Mouse (Mus musculus): ENCODE data around the gene Hoxa7. TPM values are rescaled to one million over a fixed set of nuclear protein-coding genes. Genes with fewer than 3 reads are reported as not detected.

Gene Hoxa7
- polyA plus RNA-seq, 1 experiment from 2014 or later = 102 TPM

GRCm38 (mm10) chr6:52243681-52244121, 22.0 kb upstream of the Hoxa7 start:
- Histone ChIP-seq H3K4me2 (replicated peaks) (peak overlapping the region; percentile 58), H3K4me1 (peaks cover 9% of the 10 kb centered on the region; the same call in 1 of the 2 replicates), H3K9me3 (no peaks in the 10 kb centered on the region), H3K9ac (peak overlapping the region; percentile 64), H3K4me3 (peak overlapping the region; percentile 39), H3K27me3 (replicated peaks) (peaks cover 83% of the 10 kb centered on the region), H3K27ac (0 out of 2 replicates have a peak overlapping the region, but pooled peaks have one; percentile 10), H3K36me3 (no peaks in the 10 kb centered on the region)
- WGBS = under 1% methylated on average over 12 of the region's 12 CpGs
- no peak for ATAC-seq (ENCODE audit: low FRiP score, low read depth)

- peak overlapping the region; percentile 39; the same call in 1 of the 2 replicates for H3K4me3 ChIP-seq
- no peak overlapping the region for H3K27ac ChIP-seq
- 0 out of 2 replicates have a peak, but pooled peaks cover 9% of the 10 kb centered on the region for H3K4me1 ChIP-seq
- WGBS = 6% methylated on average over 4 of the region's 4 CpGs
- peak overlapping the region; percentile 64 for H3K9ac ChIP-seq
- H3K4me2 ChIP-seq (replicated peaks) = peak overlapping the region; percentile 58
- H3K9me3 ChIP-seq = no peaks in the 10 kb centered on the region
- no peaks in the 10 kb centered on the region for H3K36me3 ChIP-seq
- ATAC-seq (ENCODE audit: low FRiP score, low read depth) = no peak
- H3K27me3 ChIP-seq (replicated peaks) = peaks cover 75% of the 10 kb centered on the region
These were observed 21.2 kb upstream of the Hoxa7 start for GRCm38 (mm10) chr6:52242801-52243332.

GRCm38 (mm10) chr6:52241001-52241621, 19.5 kb upstream of the Hoxa7 start:
- Histone ChIP-seq H3K4me3 (peak overlapping the region; percentile 46; the same call in 1 of the 2 replicates), H3K27me3 (replicated peaks) (peaks cover 79% of the 10 kb centered on the region), H3K36me3 (no peaks in the 10 kb centered on the region), H3K9ac (peak overlapping the region; percentile 86), H3K9me3 (no peaks in the 10 kb centered on the region), H3K27ac (peak overlapping the region; percentile 29; the same call in 1 of the 2 replicates), H3K4me1 (0 out of 2 replicates have a peak, but pooled peaks cover 14% of the 10 kb centered on the region), H3K4me2 (replicated peaks) (peak overlapping the region; percentile 74)
- ATAC-seq (ENCODE audit: low FRiP score, low read depth) = peak; percentile 14; the same call in 1 of the 2 replicates
- WGBS = 3% methylated on average over 9 of the region's 9 CpGs

- H3K4me2 ChIP-seq (replicated peaks) = peak within 1 kb of the TSS; percentile 74
- H3K9me3 ChIP-seq = no peaks in the 10 kb centered on the region
- H3K9ac ChIP-seq = peak within 1 kb of the TSS; percentile 86
- H3K4me3 ChIP-seq = peak within 1 kb of the TSS; percentile 46
- ATAC-seq (ENCODE audit: low FRiP score, low read depth) = peak; percentile 67
- H3K4me1 ChIP-seq = 0 out of 2 replicates have a peak, but pooled peaks cover 15% of the 10 kb centered on the region
- H3K27me3 ChIP-seq (replicated peaks) = peaks cover 77% of the 10 kb centered on the region
- WGBS = 1% methylated on average over 35 of the region's 35 CpGs
- peak within 1 kb of the TSS; percentile 79 for H3K27ac ChIP-seq
- no peaks in the 10 kb centered on the region for H3K36me3 ChIP-seq
These were observed 18.8 kb upstream of the Hoxa7 start, which contains the start of gene Hoxa10 for GRCm38 (mm10) chr6:52240389-52241000. TSS of gene Hoxa10 (minus strand) at chr6:52240854.

GRCm38 (mm10) chr6:52239625-52240388, 18.2 kb upstream of the Hoxa7 start:
- Histone ChIP-seq H3K27ac (peak overlapping the region; percentile 79), H3K36me3 (no peaks in the 10 kb centered on the region), H3K9me3 (no peaks in the 10 kb centered on the region), H3K9ac (peak overlapping the region; percentile 86), H3K27me3 (replicated peaks) (peaks cover 77% of the 10 kb centered on the region), H3K4me3 (peak overlapping the region; percentile 46), H3K4me2 (replicated peaks) (peak overlapping the region; percentile 74), H3K4me1 (0 out of 2 replicates have a peak, but pooled peaks cover 15% of the 10 kb centered on the region)
- no peak for ATAC-seq (ENCODE audit: low FRiP score, low read depth)
- under 1% methylated on average over 30 of the region's 30 CpGs for WGBS

- H3K4me1 ChIP-seq = 0 out of 2 replicates have a peak, but pooled peaks cover 15% of the 10 kb centered on the region
- H3K27me3 ChIP-seq (replicated peaks) = peaks cover 77% of the 10 kb centered on the region
- H3K4me2 ChIP-seq (replicated peaks) = peak overlapping the region; percentile 74
- peak overlapping the region; percentile 98 for H3K9ac ChIP-seq
- H3K4me3 ChIP-seq = peak overlapping the region; percentile 78
- no peak overlapping the region for H3K27ac ChIP-seq
- under 1% methylated on average over 7 of the region's 7 CpGs for WGBS
- ATAC-seq (ENCODE audit: low FRiP score, low read depth) = no peak
- H3K9me3 ChIP-seq = no peaks in the 10 kb centered on the region
- no peaks in the 10 kb centered on the region for H3K36me3 ChIP-seq
These were observed 17.3 kb upstream of the Hoxa7 start for GRCm38 (mm10) chr6:52238976-52239375.

- H3K4me3 ChIP-seq = peak overlapping the region; percentile 78
- no peak for ATAC-seq (ENCODE audit: low FRiP score, low read depth)
- H3K36me3 ChIP-seq = no peaks in the 10 kb centered on the region
- WGBS = 3% methylated on average over 7 of the region's 7 CpGs
- 0 out of 2 replicates have a peak, but pooled peaks cover 15% of the 10 kb centered on the region for H3K4me1 ChIP-seq
- H3K9me3 ChIP-seq = no peaks in the 10 kb centered on the region
- no peak overlapping the region for H3K27ac ChIP-seq
- peaks cover 76% of the 10 kb centered on the region for H3K27me3 ChIP-seq (replicated peaks)
- H3K9ac ChIP-seq = peak overlapping the region; percentile 98
- peak overlapping the region; percentile 74 for H3K4me2 ChIP-seq (replicated peaks)
These were observed 16.5 kb upstream of the Hoxa7 start for GRCm38 (mm10) chr6:52238155-52238545.

GRCm38 (mm10) chr6:52237346-52238154, 15.9 kb upstream of the Hoxa7 start:
- Histone ChIP-seq H3K9me3 (no peaks in the 10 kb centered on the region), H3K27ac (peak overlapping the region; percentile 17; the same call in 1 of the 2 replicates), H3K9ac (peak overlapping the region; percentile 98), H3K4me1 (0 out of 2 replicates have a peak, but pooled peaks cover 15% of the 10 kb centered on the region), H3K36me3 (no peaks in the 10 kb centered on the region), H3K27me3 (replicated peaks) (peaks cover 76% of the 10 kb centered on the region), H3K4me3 (peak overlapping the region; percentile 78), H3K4me2 (replicated peaks) (peak overlapping the region; percentile 74)
- no peak for ATAC-seq (ENCODE audit: low FRiP score, low read depth)
- 4% methylated on average over 10 of the region's 10 CpGs for WGBS

GRCm38 (mm10) chr6:52236806-52237205, 15.2 kb upstream of the Hoxa7 start:
- Histone ChIP-seq H3K27ac (0 out of 2 replicates have a peak overlapping the region, but pooled peaks have one; percentile 17), H3K4me3 (peak overlapping the region; percentile 78), H3K9me3 (no peaks in the 10 kb centered on the region), H3K4me2 (replicated peaks) (peak overlapping the region; percentile 74), H3K4me1 (0 out of 2 replicates have a peak, but pooled peaks cover 15% of the 10 kb centered on the region), H3K9ac (peak overlapping the region; percentile 98), H3K27me3 (replicated peaks) (peaks cover 71% of the 10 kb centered on the region), H3K36me3 (no peaks in the 10 kb centered on the region)
- ATAC-seq (ENCODE audit: low FRiP score, low read depth) = no peak
- 10% methylated on average over 3 of the region's 3 CpGs for WGBS

- Histone ChIP-seq H3K9me3 (no peaks in the 10 kb centered on the region), H3K36me3 (no peaks in the 10 kb centered on the region), H3K4me3 (peak overlapping the region; percentile 78), H3K9ac (peak overlapping the region; percentile 98), H3K4me1 (0 out of 2 replicates have a peak, but pooled peaks cover 11% of the 10 kb centered on the region), H3K27ac (0 out of 2 replicates have a peak overlapping the region, but pooled peaks have one; percentile 3), H3K4me2 (replicated peaks) (peak overlapping the region; percentile 74), H3K27me3 (replicated peaks) (peaks cover 62% of the 10 kb centered on the region)
- ATAC-seq (ENCODE audit: low FRiP score, low read depth) = no peak
- WGBS = 13% methylated on average over 6 of the region's 6 CpGs
These were observed 14.2 kb upstream of the Hoxa7 start for GRCm38 (mm10) chr6:52235866-52236265.

- H3K27me3 ChIP-seq (replicated peaks) = peaks cover 63% of the 10 kb centered on the region
- H3K36me3 ChIP-seq = no peaks in the 10 kb centered on the region
- peak overlapping the region; percentile 78 for H3K4me3 ChIP-seq
- H3K9me3 ChIP-seq = no peaks in the 10 kb centered on the region
- ATAC-seq (ENCODE audit: low FRiP score, low read depth) = no peak
- H3K27ac ChIP-seq = no peak overlapping the region
- H3K4me2 ChIP-seq (replicated peaks) = peak overlapping the region; percentile 74
- peaks cover 10% of the 10 kb centered on the region; the same call in 1 of the 2 replicates for H3K4me1 ChIP-seq
- WGBS = 15% methylated on average over 9 of the region's 9 CpGs
- peak overlapping the region; percentile 98 for H3K9ac ChIP-seq
These were observed 13.6 kb upstream of the Hoxa7 start for GRCm38 (mm10) chr6:52235267-52235666.
